Mouse (Mus musculus) bone marrow, adult 2 months (tissue): ENCODE data around the gene Olfr482. TPM values are rescaled to one million over a fixed set of nuclear protein-coding genes. Genes with fewer than 3 reads are reported as not detected.

Experiments
- H3K27ac ChIP-seq: fragments of 200-500 bp; 2 replicates; pipeline ENCODE4 v1.5.1; 2012; ENCODE audit warnings: low read depth, mild to moderate bottlenecking, control low read depth, inconsistent platforms, low read length; ENCODE audit not compliant: control insufficient read depth, poor library complexity, insufficient read depth
- H3K4me1 ChIP-seq: fragments of 200-500 bp; 2 replicates; pipeline ENCODE4 v1.6.1; 2011; ENCODE audit warnings: low read length; ENCODE audit not compliant: control insufficient read depth, insufficient read depth
- H3K4me3 ChIP-seq: fragments of 200-500 bp; replicated peaks from 2 replicates; pipeline ENCODE3; 2011; ENCODE audit warnings: mild to moderate bottlenecking, low read depth, low read length, control low read depth; ENCODE audit not compliant: control insufficient read depth
- CTCF ChIP-seq: fragments of 200-500 bp; IDR thresholded peaks from 2 replicates; pipeline ENCODE4 v1.5.1; 2011; ENCODE audit warnings: low read length, control low read depth; ENCODE audit not compliant: control insufficient read depth, insufficient read depth
- POLR2A ChIP-seq: fragments of 200-500 bp; IDR thresholded peaks from 2 replicates; pipeline ENCODE4 v1.6.1; 2011; ENCODE audit warnings: low read depth, mild to moderate bottlenecking, control low read depth, low read length, borderline replicate concordance; ENCODE audit not compliant: control insufficient read depth
- WGBS: fragments of 180-500 bp; shearing (Covaris S2); methylation state at CpG from one replicate; pipeline ENCODE4 v1.1.7; 2018; 5-methylcytosine and 5-hydroxymethylcytosine counted together
- polyA plus RNA-seq: library from polyadenylated mRNA; stranded (reverse); fragments of >200 nt; gene quantifications from 2 replicates; pipeline ENCODE4 v1.2.4, GENCODE M21; 2011; ENCODE audit warnings: low replicate concordance; ENCODE audit not compliant: missing spikeins, insufficient read depth, insufficient read length

The Olfr482 gene
- not detected in 2 replicates for polyA plus RNA-seq

- no peaks in the 10 kb centered on the region for H3K4me1 ChIP-seq
- H3K27ac ChIP-seq: no peak within 1 kb of the TSS
- no peak within 1 kb of the TSS for H3K4me3 ChIP-seq
- 73% methylated on average over 1 of the region's 1 CpGs for WGBS
- TF ChIP-seq POLR2A: no peak
- TF ChIP-seq CTCF: no peak
Measured at GRCm38 (mm10) chr7:108097486-108097885, at the start of gene Olfr482. Gene Olfr482 (minus strand): TSS chr7:108097586.

- Histone ChIP-seq H3K4me1 (no peaks in the 10 kb centered on the region), H3K27ac (no peak within 1 kb of the TSS), H3K4me3 (no peak within 1 kb of the TSS)
- TF ChIP-seq CTCF: no peak
- TF ChIP-seq POLR2A: no peak
Measured at GRCm38 (mm10) chr7:108127349-108127748, 30.0 kb upstream of the Olfr482 start, which contains the start of gene Olfr484. Gene Olfr484 (minus strand): TSS chr7:108127449.

GRCm38 (mm10) chr7:108121416-108121815, 24.0 kb upstream of the Olfr482 start:
- no peak overlapping the region for H3K4me3 ChIP-seq
- H3K27ac ChIP-seq: no peak overlapping the region
- 40% methylated on average over 1 of the region's 1 CpGs for WGBS
- TF ChIP-seq POLR2A (no peak), CTCF (no peak)
- H3K4me1 ChIP-seq: no peaks in the 10 kb centered on the region

DNA sequence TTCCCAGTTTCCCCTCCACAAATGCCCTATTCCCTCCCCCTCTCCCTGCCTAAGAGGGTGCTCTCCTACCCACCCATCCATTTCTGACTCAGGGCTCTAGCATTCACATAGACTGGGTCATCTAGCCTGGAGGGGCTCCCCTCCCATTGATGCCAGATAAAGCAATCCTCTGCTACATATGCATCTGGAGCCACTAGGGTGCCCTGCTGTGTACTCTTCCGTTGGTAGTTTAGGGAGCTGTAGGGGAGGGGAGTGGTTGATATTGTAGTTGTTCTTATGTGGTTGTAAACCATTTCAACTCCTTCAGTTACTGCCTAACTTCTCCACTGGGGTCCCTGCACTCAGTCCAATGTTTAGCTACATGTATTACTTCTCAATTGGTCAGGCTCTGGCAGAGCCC, 23.3 kb upstream of the Olfr482 start:
- WGBS: 22% methylated on average over 1 of the region's 1 CpGs
- Histone ChIP-seq H3K27ac (no peak overlapping the region), H3K4me3 (no peak overlapping the region), H3K4me1 (no peaks in the 10 kb centered on the region)
- TF ChIP-seq POLR2A (no peak), CTCF (no peak)

DNA sequence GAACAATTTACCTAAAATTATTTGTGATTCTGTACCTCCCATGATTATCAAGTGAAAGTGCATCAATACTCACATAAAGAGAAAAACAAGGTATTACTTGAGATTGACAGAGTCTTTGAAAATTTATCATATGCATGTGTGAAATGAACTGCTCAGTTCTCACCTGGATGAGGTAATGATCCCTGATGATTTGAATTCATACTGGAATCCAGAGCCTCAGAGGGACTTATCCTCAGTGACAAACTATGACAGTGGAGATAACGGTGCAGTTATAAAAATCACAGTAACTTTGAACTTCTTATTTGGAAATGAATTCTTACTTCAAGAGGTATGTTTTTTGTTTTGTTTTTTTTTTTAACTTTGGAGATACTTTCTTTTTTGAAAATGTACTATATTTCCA, 3.2 kb upstream of the Olfr482 start, which contains the start of gene Olfr483:
Gene Olfr483, plus strand, starts transcription at position 301 of the 400 bp plus-strand sequence.
- no peak for TF ChIP-seq POLR2A
- TF ChIP-seq CTCF: no peak
- H3K4me1 ChIP-seq: no peaks in the 10 kb centered on the region
- H3K27ac ChIP-seq: no peak within 1 kb of the TSS
- no peak within 1 kb of the TSS for H3K4me3 ChIP-seq
- 84% methylated on average over 1 of the region's 1 CpGs for WGBS

- Histone ChIP-seq H3K4me3 (no peak within 1 kb of the TSS), H3K4me1 (no peaks in the 10 kb centered on the region), H3K27ac (no peak within 1 kb of the TSS)
- no peak for TF ChIP-seq POLR2A
- TF ChIP-seq CTCF: no peak
Measured at GRCm38 (mm10) chr7:108079555-108079954, 17.8 kb downstream of the Olfr482 start, which contains the start of gene Olfr481. Gene Olfr481 (plus strand): TSS chr7:108079855.

- no peak for TF ChIP-seq CTCF
- TF ChIP-seq POLR2A: no peak
- 73% methylated on average over 1 of the region's 1 CpGs for WGBS
- H3K4me1 ChIP-seq: no peaks in the 10 kb centered on the region
- no peak within 1 kb of the TSS for H3K27ac ChIP-seq
- no peak within 1 kb of the TSS for H3K4me3 ChIP-seq
Measured at GRCm38 (mm10) chr7:108067246-108067645, 30.1 kb downstream of the Olfr482 start, which contains the start of gene Olfr480. Gene Olfr480 (minus strand): TSS chr7:108067346.

DNA sequence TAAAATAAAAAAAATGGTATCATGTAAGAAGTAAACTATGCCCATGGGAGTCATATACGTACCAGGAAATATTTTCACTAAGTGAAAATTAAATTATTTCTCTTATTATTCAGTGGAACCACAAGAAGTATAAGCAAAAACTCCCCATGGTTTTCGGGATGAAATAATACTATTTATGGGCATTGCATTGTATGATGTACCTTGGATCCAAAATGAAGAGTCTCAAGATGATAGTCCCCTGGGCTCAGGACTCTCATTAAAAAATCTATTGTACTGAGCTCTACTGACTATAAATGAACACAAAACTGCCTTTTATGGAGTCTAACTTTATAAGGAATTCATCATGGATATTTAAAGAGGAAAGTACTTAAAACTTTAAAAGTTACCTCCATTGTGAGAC, 47.0 kb downstream of the Olfr482 start, which contains the start of gene Olfr479:
Gene Olfr479, plus strand, starts transcription at position 301 of the 400 bp plus-strand sequence.
- no peak for TF ChIP-seq POLR2A
- TF ChIP-seq CTCF: no peak
- Histone ChIP-seq H3K4me1 (no peaks in the 10 kb centered on the region), H3K4me3 (no peak within 1 kb of the TSS), H3K27ac (no peak within 1 kb of the TSS)
- 79% methylated on average over 2 of the region's 2 CpGs for WGBS

Other genes starting within 250 kb of the Olfr482 start
- gene Olfr472, start 199.7 kb downstream of the Olfr482 start, polyA plus RNA-seq: not detected in 2 replicates
- gene Olfr473, start 167.1 kb downstream of the Olfr482 start, polyA plus RNA-seq: not detected in 2 replicates
- not detected in 2 replicates for gene Olfr474, start 142.9 kb downstream of the Olfr482 start, polyA plus RNA-seq
- not detected in 2 replicates for gene Olfr476, start 132.8 kb downstream of the Olfr482 start, polyA plus RNA-seq
- gene Olfr477, start 110.9 kb downstream of the Olfr482 start, polyA plus RNA-seq: not detected in 2 replicates
- gene Olfr478, start 63.6 kb downstream of the Olfr482 start, polyA plus RNA-seq: not detected in 2 replicates
- not detected in 2 replicates for gene Olfr479, start 46.9 kb downstream of the Olfr482 start, polyA plus RNA-seq
- gene Olfr480, start 30.2 kb downstream of the Olfr482 start, polyA plus RNA-seq: not detected in 2 replicates
- gene Olfr481, start 17.7 kb downstream of the Olfr482 start, polyA plus RNA-seq: 0.43 TPM in 1 of 2 replicates, not detected in the other
- not detected in 2 replicates for gene Olfr483, start 3.3 kb upstream of the Olfr482 start, polyA plus RNA-seq
- gene Olfr484, start 29.9 kb upstream of the Olfr482 start, polyA plus RNA-seq: not detected in 2 replicates
- gene Olfr485, start 62.3 kb upstream of the Olfr482 start, polyA plus RNA-seq: not detected in 2 replicates
- gene Olfr486, start 75.2 kb upstream of the Olfr482 start, polyA plus RNA-seq: not detected in 2 replicates
- not detected in 2 replicates for gene Olfr487, start 117.0 kb upstream of the Olfr482 start, polyA plus RNA-seq
- gene Olfr488, start 160.8 kb upstream of the Olfr482 start, polyA plus RNA-seq: not detected in 2 replicates
- not detected in 2 replicates for gene Olfr490, start 191.3 kb upstream of the Olfr482 start, polyA plus RNA-seq
- gene Olfr491, start 215.9 kb upstream of the Olfr482 start, polyA plus RNA-seq: not detected in 2 replicates
- not detected in 2 replicates for gene Olfr492, start 226.1 kb upstream of the Olfr482 start, polyA plus RNA-seq
- gene Olfr493, start 249.4 kb upstream of the Olfr482 start, polyA plus RNA-seq: not detected in 2 replicates